Mouse (Mus musculus) liver, adult 2 months (tissue): ENCODE data around the gene Ebf1.

Source experiments
- CTCF ChIP-seq: fragments of 200-500 bp; IDR thresholded peaks from 2 replicates; pipeline ENCODE4 v1.5.1; 2011; ENCODE audit warnings: low read depth, low read length, control low read depth
- POLR2A ChIP-seq: fragments of 200-500 bp; IDR thresholded peaks from 2 replicates; pipeline ENCODE4 v1.6.1; 2011; ENCODE audit warnings: low read length, control low read depth; ENCODE audit not compliant: insufficient read depth; ENCODE audit errors: extremely low read depth

- TF ChIP-seq CTCF (no peak), POLR2A (no peak)
These were observed 154.0 kb downstream of the Ebf1 start for GRCm38 (mm10) chr11:44770989-44771564.
